Mouse (Mus musculus) heart, adult 2 months (tissue): Measurements from ENCODE around the gene Atp5g1.

ENCODE experiments used
- CTCF ChIP-seq: fragments of 200-600 bp; IDR thresholded peaks from 2 replicates; pipeline ENCODE4 v1.8.1; 2022; ENCODE audit warnings: antibody characterized with exemption, mild to moderate bottlenecking, moderate library complexity
- POLR2A ChIP-seq: fragments of 200-500 bp; IDR thresholded peaks from 2 replicates; pipeline ENCODE4 v1.6.1; 2011; ENCODE audit warnings: mild to moderate bottlenecking, low read depth, low read length, control low read depth; ENCODE audit not compliant: insufficient read depth

DNA sequence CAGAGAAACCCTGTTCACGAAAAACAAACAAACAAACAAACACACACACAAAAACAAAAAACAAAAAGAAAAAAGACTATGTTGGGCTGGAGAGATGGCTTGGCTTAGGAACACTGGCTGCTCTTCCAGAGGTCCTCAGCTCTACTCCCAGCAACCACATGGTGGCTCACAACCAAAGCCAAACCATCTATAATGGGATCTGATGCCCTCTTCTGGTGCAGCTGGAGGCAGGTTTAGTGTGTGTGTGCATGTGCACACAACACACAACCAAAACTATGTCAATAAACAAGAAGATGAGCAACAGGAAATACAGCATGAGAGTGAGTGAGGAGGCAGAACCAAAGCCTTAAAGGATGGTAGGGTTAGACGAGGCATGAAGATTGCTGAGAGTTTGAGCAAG is 43.8 kb downstream of the Atp5g1 start:
- TF ChIP-seq CTCF (0 out of 2 replicates have a peak, but pooled peaks have one; percentile 3), POLR2A (no peak)
